In the genomic region with DNA sequence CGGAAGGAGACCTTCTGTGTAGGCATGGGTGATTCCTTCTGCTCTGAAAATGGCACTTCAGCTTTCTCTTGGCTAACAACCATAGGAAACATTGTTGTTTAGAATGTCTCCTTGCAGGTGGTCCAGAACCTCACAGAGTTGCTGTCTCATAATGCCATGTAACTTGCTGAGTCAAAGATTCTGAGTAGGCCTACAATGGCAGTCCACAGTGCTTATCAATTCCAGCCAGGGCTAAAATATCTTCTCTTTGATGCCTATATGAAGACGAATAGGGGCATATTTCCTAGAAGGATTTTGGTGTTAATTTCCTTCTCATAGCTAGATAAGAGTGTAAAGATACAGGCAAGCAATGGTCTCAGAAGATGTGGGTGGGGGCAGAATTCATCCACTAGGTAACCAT, we compare ENCODE assay signal across 26 mouse cellular contexts. TPM values are rescaled to one million over a fixed set of nuclear protein-coding genes. Genes with fewer than 3 reads are reported as not detected.
A peak's percentile ranks its signal among the peaks of the same experiment; 100 is the strongest.
DNase-seq lines count a peak whose midpoint lies in the region; ATAC-seq lines count a peak whose summit lies in the region.
"Had no signal": no experiment of that assay in that cellular context is flagged by ENCODE, and none has a peak within 500 bp of the region (broad histone marks: within the 10 kb centered on the region; RNA-seq: fewer than 3 reads in every experiment).

No protein-coding gene starts in this region.

- DNase-seq in heart, embryonic 10.5 days (ENCODE audit: low spot score): peak; percentile 76
- no peak for DNase-seq in heart, postnatal 36 days
- no peak for DNase-seq in hindbrain, embryonic 10.5 days (ENCODE audit: low spot score)
- no peak for DNase-seq in liver, embryonic 11.5 days (ENCODE audit: low spot score)
- DNase-seq: adrenal gland, adult 8-10 months; adrenal gland, postnatal 14 days; adrenal gland, postnatal 36 days; B cell, adult 2 months; cerebellum, adult 11-12 months; cerebellum, adult 2 months; cerebellum, adult 9-10 months; cerebellum, postnatal 10 days; cerebellum, postnatal 25 days had no signal

- H3K9ac ChIP-seq in hindbrain, embryonic 16.5 days (ENCODE audit: low read depth, low read length): no peak overlapping the region
- H3K9ac ChIP-seq in liver, embryonic 11.5 days (ENCODE audit: low read depth, low read length): no peak overlapping the region
- H3K9ac ChIP-seq in liver, embryonic 12.5 days: no peak overlapping the region
- H3K9ac ChIP-seq: embryonic facial prominence, embryonic 12.5 days; forebrain, embryonic 13.5 days; forebrain, embryonic 15.5 days had no signal

- 0 out of 2 replicates have a peak overlapping the region, but pooled peaks have one; percentile 42 for H3K27ac ChIP-seq in heart, embryonic 10.5 days
- H3K27ac ChIP-seq in hindbrain, embryonic 10.5 days: 0 out of 2 replicates have a peak overlapping the region, but pooled peaks have one; percentile 29
- no peak overlapping the region for H3K27ac ChIP-seq in hindbrain, embryonic 16.5 days (ENCODE audit: low read depth, low read length)
- no peak overlapping the region for H3K27ac ChIP-seq in liver, embryonic 11.5 days (ENCODE audit: low read depth, low read length)
- no peak overlapping the region for H3K27ac ChIP-seq in liver, embryonic 12.5 days
- H3K27ac ChIP-seq: embryonic facial prominence, embryonic 10.5 days; embryonic facial prominence, embryonic 12.5 days; forebrain, embryonic 13.5 days; forebrain, embryonic 15.5 days had no signal

- no peaks in the 10 kb centered on the region for H3K36me3 ChIP-seq in heart, embryonic 10.5 days
- no peaks in the 10 kb centered on the region for H3K36me3 ChIP-seq in hindbrain, embryonic 10.5 days
- H3K36me3 ChIP-seq in hindbrain, embryonic 16.5 days (ENCODE audit: control insufficient read depth, insufficient read depth, low read length): no peaks in the 10 kb centered on the region
- H3K36me3 ChIP-seq in liver, embryonic 11.5 days (ENCODE audit: control insufficient read depth, insufficient read depth, low read length): no peaks in the 10 kb centered on the region
- H3K36me3 ChIP-seq in liver, embryonic 12.5 days: no peaks in the 10 kb centered on the region
- H3K36me3 ChIP-seq: embryonic facial prominence, embryonic 10.5 days; embryonic facial prominence, embryonic 12.5 days; forebrain, embryonic 15.5 days; G1E had no signal

- H3K9me3 ChIP-seq in heart, embryonic 10.5 days: no peaks in the 10 kb centered on the region
- 0 out of 2 replicates have a peak, but pooled peaks cover 2% of the 10 kb centered on the region for H3K9me3 ChIP-seq in hindbrain, embryonic 10.5 days
- H3K9me3 ChIP-seq in hindbrain, embryonic 16.5 days (ENCODE audit: control insufficient read depth, low read length): no peaks in the 10 kb centered on the region
- H3K9me3 ChIP-seq in liver, embryonic 11.5 days (ENCODE audit: control insufficient read depth, low read length): no peaks in the 10 kb centered on the region
- no peaks in the 10 kb centered on the region for H3K9me3 ChIP-seq in liver, embryonic 12.5 days (replicated peaks)
- H3K9me3 ChIP-seq: embryonic facial prominence, embryonic 10.5 days; forebrain, embryonic 13.5 days; forebrain, embryonic 15.5 days; G1E had no signal

- no peaks in the 10 kb centered on the region for H3K27me3 ChIP-seq in heart, embryonic 10.5 days (ENCODE audit: insufficient read depth, poor library complexity, severe bottlenecking)
- peaks cover 4% of the 10 kb centered on the region; the same call in 1 of the 2 replicates for H3K27me3 ChIP-seq in hindbrain, embryonic 10.5 days (ENCODE audit: insufficient read depth, poor library complexity, severe bottlenecking)
- H3K27me3 ChIP-seq in hindbrain, embryonic 16.5 days (replicated peaks; ENCODE audit: control insufficient read depth, insufficient read depth, low read length): no peaks in the 10 kb centered on the region
- no peaks in the 10 kb centered on the region for H3K27me3 ChIP-seq in liver, embryonic 11.5 days (replicated peaks; ENCODE audit: control insufficient read depth, insufficient read depth, low read length)
- H3K27me3 ChIP-seq in liver, embryonic 12.5 days (replicated peaks): peaks cover 3% of the 10 kb centered on the region; the same call in 1 of the 2 replicates
- H3K27me3 ChIP-seq: CH12.LX; embryonic facial prominence, embryonic 12.5 days; forebrain, embryonic 13.5 days; forebrain, embryonic 15.5 days; Patski had no signal

- ATAC-seq in hindbrain, embryonic 16.5 days: no peak
- peak; percentile 63; the same call in 1 of the 2 replicates for ATAC-seq in liver, embryonic 11.5 days (replicated peaks; ENCODE audit: low FRiP score)
- ATAC-seq in liver, embryonic 12.5 days: no peak
- ATAC-seq: activated CD4-positive, CD25-positive, alpha-beta regulatory T cell, adult 4 months; CD4-positive, CD25-positive, alpha-beta regulatory T cell, adult 4 months; forebrain, embryonic 13.5 days; forebrain, embryonic 15.5 days; Patski had no signal

- WGBS in heart, embryonic 10.5 days: 79% methylated on average over 2 of the region's 2 CpGs
- WGBS in hindbrain, embryonic 10.5 days: 94% methylated on average over 2 of the region's 2 CpGs
- WGBS in hindbrain, embryonic 16.5 days: 97% methylated on average over 2 of the region's 2 CpGs
- 66% methylated on average over 2 of the region's 2 CpGs for WGBS in liver, embryonic 11.5 days
- WGBS in liver, embryonic 12.5 days (ENCODE audit: insufficient replicate concordance): 61% methylated on average over 2 of the region's 2 CpGs

- no peak overlapping the region for H3K4me2 ChIP-seq in hindbrain, embryonic 16.5 days (ENCODE audit: low read length)
- H3K4me2 ChIP-seq in liver, embryonic 11.5 days: no peak overlapping the region
- no peak overlapping the region for H3K4me2 ChIP-seq in liver, embryonic 12.5 days
- H3K4me2 ChIP-seq: embryonic facial prominence, embryonic 12.5 days; forebrain, embryonic 13.5 days; forebrain, embryonic 15.5 days had no signal

- intact Hi-C loops in heart, postnatal 36 days (cut with DNase I): no loop called here

- no peaks in the 10 kb centered on the region for H3K4me1 ChIP-seq in heart, embryonic 10.5 days
- H3K4me1 ChIP-seq in hindbrain, embryonic 10.5 days (replicated peaks): peaks cover 27% of the 10 kb centered on the region
- no peaks in the 10 kb centered on the region; the same call in 1 of the 2 replicates for H3K4me1 ChIP-seq in hindbrain, embryonic 16.5 days (ENCODE audit: control insufficient read depth, insufficient read depth, low read depth, low read length)
- no peaks in the 10 kb centered on the region for H3K4me1 ChIP-seq in liver, embryonic 11.5 days (replicated peaks; ENCODE audit: control insufficient read depth, insufficient read depth, low read length)
- H3K4me1 ChIP-seq in liver, embryonic 12.5 days: no peaks in the 10 kb centered on the region
- H3K4me1 ChIP-seq: embryonic facial prominence, embryonic 12.5 days; forebrain, embryonic 13.5 days; forebrain, embryonic 15.5 days had no signal

- no peak overlapping the region for H3K4me3 ChIP-seq in heart, embryonic 10.5 days
- H3K4me3 ChIP-seq in hindbrain, embryonic 10.5 days: no peak overlapping the region
- no peak overlapping the region for H3K4me3 ChIP-seq in hindbrain, embryonic 16.5 days (ENCODE audit: low read length)
- H3K4me3 ChIP-seq in liver, embryonic 11.5 days (ENCODE audit: low read depth, low read length): no peak overlapping the region
- no peak overlapping the region for H3K4me3 ChIP-seq in liver, embryonic 12.5 days
- H3K4me3 ChIP-seq: embryonic facial prominence, embryonic 10.5 days; embryonic facial prominence, embryonic 12.5 days; forebrain, embryonic 13.5 days; forebrain, embryonic 15.5 days had no signal

RNA-seq across cellular contexts. Expression of gene Nhlh2, which starts 37.7 kb away (rescaled TPM):
- 0.27 and 0.57 TPM in 2 replicates for polyA plus RNA-seq in heart, embryonic 10.5 days (2016; fragmentation: Nextera tagmentation; extraction: Ambion mirVana)
- total RNA-seq in heart, postnatal 36 days (2021): not detected
- 64.1 and 152 TPM in 2 replicates for polyA plus RNA-seq in hindbrain, embryonic 10.5 days (2016; fragmentation: Nextera tagmentation; extraction: Ambion mirVana)
- 25.6 and 32.3 TPM in 2 replicates for polyA plus RNA-seq in hindbrain, embryonic 16.5 days (2015; fragmentation: Nextera tagmentation; extraction: Ambion mirVana)
- 0.09 and 0.19 TPM in 2 replicates for polyA plus RNA-seq in liver, embryonic 11.5 days (2014; fragmentation: Nextera tagmentation; extraction: Ambion mirVana)
- polyA plus RNA-seq in liver, embryonic 12.5 days (2016; fragmentation: Nextera tagmentation; extraction: Ambion mirVana): not detected in 2 replicates
- total RNA-seq: adrenal gland, adult 18-20 months; adrenal gland, adult 8-10 months; adrenal gland, postnatal 14 days; adrenal gland, postnatal 36 days; CH12.LX had no signal
- polyA plus RNA-seq: activated CD4-positive, CD25-positive, alpha-beta regulatory T cell, adult 4 months; CD4-positive, CD25-positive, alpha-beta regulatory T cell, adult 4 months; G1E; Patski had no signal

RNA-seq across cellular contexts. Expression of gene Casq2, which starts 38.7 kb away (rescaled TPM):
- polyA plus RNA-seq in heart, embryonic 10.5 days (2016; fragmentation: Nextera tagmentation; extraction: Ambion mirVana): 5.6 and 19.8 TPM in 2 replicates
- total RNA-seq in heart, postnatal 36 days (2021): 1,000 to 10,000 TPM in 1 of 2 experiments, 100 to 1,000 TPM in 1; 876 to 1,038 TPM
- 0.08 and 0.25 TPM in 2 replicates for polyA plus RNA-seq in hindbrain, embryonic 10.5 days (2016; fragmentation: Nextera tagmentation; extraction: Ambion mirVana)
- polyA plus RNA-seq in hindbrain, embryonic 16.5 days (2015; fragmentation: Nextera tagmentation; extraction: Ambion mirVana): 0.76 and 6.6 TPM in 2 replicates
- polyA plus RNA-seq in liver, embryonic 11.5 days (2014; fragmentation: Nextera tagmentation; extraction: Ambion mirVana): 0.95 and 1.2 TPM in 2 replicates
- polyA plus RNA-seq in liver, embryonic 12.5 days (2016; fragmentation: Nextera tagmentation; extraction: Ambion mirVana): 0.60 and 0.98 TPM in 2 replicates
- total RNA-seq: CH12.LX had no signal
- polyA plus RNA-seq: activated CD4-positive, CD25-positive, alpha-beta regulatory T cell, adult 4 months; CD4-positive, CD25-positive, alpha-beta regulatory T cell, adult 4 months; forebrain, embryonic 11.5 days; G1E had no signal

Comparison
In these comparisons a context has a peak if more than half of its experiments do, and no peak if none do; other contexts are left out.
1. H3K27ac ChIP-seq: peak in heart, embryonic 10.5 days (single experiment) and hindbrain, embryonic 10.5 days (single experiment); none in hindbrain, embryonic 16.5 days (single experiment), liver, embryonic 11.5 days (single experiment) and liver, embryonic 12.5 days (single experiment).
2. RNA of gene Nhlh2, which starts 37.7 kb away (polyA plus RNA-seq): 64.1 to 152 TPM in hindbrain, embryonic 10.5 days and 25.6 to 32.3 TPM in hindbrain, embryonic 16.5 days; 0.27 to 0.57 TPM in heart, embryonic 10.5 days, 0.09 to 0.19 TPM in liver, embryonic 11.5 days and not detected in liver, embryonic 12.5 days; every median in the first group is over 10 times any median in the second.